Mouse (Mus musculus): ENCODE results near the gene Art4. TPM values are rescaled to one million over a fixed set of nuclear protein-coding genes. Genes with fewer than 3 reads are reported as not detected.

Gene Art4
- 0.66 and 4.1 TPM in 2 replicates for polyA plus RNA-seq (2012; ENCODE audit: low replicate concordance)

GRCm38 (mm10) chr6:136857186-136857872 lies at the start of gene Art4:
Art4 (minus strand) TSS chr6:136857733.

GRCm38 (mm10) chr6:136875670-136876069 lies 18.1 kb upstream of the Art4 start, which contains the start of gene Mgp:
Mgp (minus strand) TSS chr6:136875823.

GRCm38 (mm10) chr6:136835352-136835751 lies 22.2 kb downstream of the Art4 start, which contains the start of gene Smco3:
Smco3 (minus strand) TSS chr6:136835452.

GRCm38 (mm10) chr6:136827881-136828561 lies 29.5 kb downstream of the Art4 start, which contains the start of gene Wbp11:
Wbp11 (minus strand) TSS chr6:136828233.

GRCm38 (mm10) chr6:136827516-136827880 lies 30.0 kb downstream of the Art4 start, which contains the start of gene BC049715:
BC049715 (plus strand) TSS chr6:136827626.

GRCm38 (mm10) chr6:136808014-136808417 lies 49.5 kb downstream of the Art4 start, which contains the start of gene H2afj:
H2afj (plus strand) TSS chr6:136808244.

GRCm38 (mm10) chr6:136803739-136804633 lies 53.5 kb downstream of the Art4 start, which contains the start of gene Hist4h4:
Hist4h4 (minus strand) TSS chr6:136804415.

Other genes starting within 250 kb of the Art4 start
- gene Plbd1, start 195.8 kb downstream of the Art4 start, polyA plus RNA-seq (2012; ENCODE audit: low replicate concordance): 12.9 and 17.2 TPM in 2 replicates
- not detected in 2 replicates for gene Gucy2c, start 76.0 kb downstream of the Art4 start, polyA plus RNA-seq (2012; ENCODE audit: low replicate concordance)
- 18.8 and 18.9 TPM in 2 replicates for gene Hist4h4, start 53.3 kb downstream of the Art4 start, polyA plus RNA-seq (2012; ENCODE audit: low replicate concordance)
- 194 and 567 TPM in 2 replicates for gene H2afj, start 49.5 kb downstream of the Art4 start, polyA plus RNA-seq (2012; ENCODE audit: low replicate concordance)
- gene BC049715, start 30.1 kb downstream of the Art4 start, polyA plus RNA-seq (2012; ENCODE audit: low replicate concordance): 3.5 and 6.4 TPM in 2 replicates
- gene Wbp11, start 29.5 kb downstream of the Art4 start, polyA plus RNA-seq (2012; ENCODE audit: low replicate concordance): 346 and 357 TPM in 2 replicates
- not detected in 2 replicates for gene Smco3, start 22.3 kb downstream of the Art4 start, polyA plus RNA-seq (2012; ENCODE audit: low replicate concordance)
- not detected in 2 replicates for gene Mgp, start 18.1 kb upstream of the Art4 start, polyA plus RNA-seq (2012; ENCODE audit: low replicate concordance)
- gene Erp27, start 64.4 kb upstream of the Art4 start, polyA plus RNA-seq (2012; ENCODE audit: low replicate concordance): not detected in 2 replicates
- 0.07 TPM in 1 of 2 replicates, not detected in the other for gene Pde6h, start 66.1 kb upstream of the Art4 start, polyA plus RNA-seq (2012; ENCODE audit: low replicate concordance)
- 22.6 and 23.3 TPM in 2 replicates for gene Arhgdib, start 84.2 kb upstream of the Art4 start, polyA plus RNA-seq (2012; ENCODE audit: low replicate concordance)

All from leukemia stem cell, adult 10-12 weeks (primary cell).